Mouse (Mus musculus) gastrocnemius, adult 18-20 months (tissue): ENCODE results near the gene Taf12. TPM values are rescaled to one million over a fixed set of nuclear protein-coding genes. Genes with fewer than 3 reads are reported as not detected.
A peak's percentile ranks its signal among the peaks of the same experiment; 100 is the strongest.

Source experiments
- DNase-seq: peaks from one replicate; pipeline ENCODE4 v3.0.0; 2021; ENCODE audit warnings: low spot score
- long read RNA-seq, 2 experiments: library from polyadenylated mRNA; stranded (forward); transcript quantifications; one replicate each; pipeline ENCODE4 v2.0.0; 2021
- total RNA-seq, 2 experiments: library from RNA; stranded (reverse); gene quantifications; 2 replicates each; pipeline ENCODE4 v1.2.3; 2021

Taf12 gene
- 10 to 100 TPM; 34.4 to 37.3 TPM for total RNA-seq
- long read RNA-seq, experiment 1, transcript Taf12-202 (7 exons, 777 nt): major isoform, 28 of 68 reads
- long read RNA-seq, experiment 1, partial matches to known transcripts: 0 of 68 reads
- long read RNA-seq, experiment 1, other reads (novel, unspliced or antisense): 36 of 68 reads
- long read RNA-seq, experiment 2, transcript Taf12-201 (6 exons, 3,787 nt): minor isoform, 5 of 79 reads
- long read RNA-seq, experiment 2, transcript Taf12-202 (7 exons, 777 nt): major isoform, 42 of 79 reads
- long read RNA-seq, experiment 2, partial matches to known transcripts: 0 of 79 reads
- long read RNA-seq, experiment 2, other reads (novel, unspliced or antisense): 32 of 79 reads

GRCm38 (mm10) chr4:132274156-132274862, at the start of gene Taf12:
Taf12 (plus strand) TSS chr4:132274375.
- peak; percentile 91 for DNase-seq

GRCm38 (mm10) chr4:132230422-132230821, 43.8 kb upstream of the Taf12 start:
- DNase-seq: no peak

- DNase-seq: no peak
Observed at GRCm38 (mm10) chr4:132234710-132235109, 39.5 kb upstream of the Taf12 start.

DNA sequence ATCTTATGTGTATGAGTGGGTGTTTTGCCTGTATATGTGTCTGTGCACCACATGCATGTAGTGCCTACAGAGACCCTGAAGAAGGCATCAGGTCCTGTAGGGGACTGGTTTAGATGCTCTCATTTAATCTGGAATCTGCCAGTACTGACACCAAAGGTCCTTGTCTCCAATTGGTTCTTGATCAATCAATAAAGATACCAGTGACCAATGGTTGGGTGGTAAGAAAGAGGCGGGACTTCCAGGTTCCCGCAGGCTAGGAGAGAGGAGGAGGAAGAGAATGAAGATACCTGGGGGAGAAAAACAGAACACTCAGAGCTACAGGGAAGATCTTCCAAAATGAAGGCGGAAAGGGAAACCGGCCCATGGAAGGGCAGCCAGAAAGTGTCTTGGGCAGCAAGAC, 35.8 kb upstream of the Taf12 start:
- no peak for DNase-seq

DNA sequence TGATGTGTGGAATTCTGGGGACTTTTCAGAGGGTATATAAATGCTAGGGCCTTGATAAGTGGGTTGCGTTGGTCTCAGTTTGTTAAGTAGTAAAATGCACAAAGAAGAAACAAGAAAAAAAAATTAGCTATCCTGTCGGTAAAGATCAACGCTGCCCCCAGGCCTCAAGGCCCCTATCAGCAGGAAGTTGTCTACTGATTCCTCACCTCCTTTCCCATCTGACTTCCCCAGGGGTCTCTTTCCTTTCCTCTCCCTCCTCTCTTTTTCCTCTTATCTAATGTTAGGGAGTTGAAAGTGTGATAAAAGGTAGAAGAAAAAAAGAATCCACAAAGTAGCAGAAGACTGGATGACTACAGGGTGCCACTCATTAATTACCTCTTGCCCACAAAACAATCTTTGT, 33.8 kb upstream of the Taf12 start:
- DNase-seq: no peak

DNA sequence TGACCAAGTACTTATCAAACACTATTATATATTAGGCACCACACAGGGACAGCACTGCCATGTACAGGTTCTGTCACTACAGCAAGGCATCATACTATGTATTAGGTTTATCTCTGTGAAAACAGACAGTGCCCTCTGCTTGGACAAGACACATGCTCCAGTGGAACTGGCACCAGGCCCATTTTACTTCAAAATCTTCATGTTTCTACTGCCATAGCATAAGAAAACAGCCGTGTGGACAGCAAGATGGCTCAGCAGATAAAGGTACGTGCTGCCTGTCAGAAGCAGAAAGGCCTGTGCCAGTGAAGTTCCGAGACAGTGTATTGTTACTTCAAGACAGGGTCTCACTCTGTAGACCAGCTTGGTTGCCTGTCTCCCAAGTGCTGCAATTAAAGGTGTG, 33.0 kb upstream of the Taf12 start:
- DNase-seq: no peak

- no peak for DNase-seq
Observed at GRCm38 (mm10) chr4:132245643-132246042, 28.5 kb upstream of the Taf12 start.

- DNase-seq: no peak
Observed at GRCm38 (mm10) chr4:132247451-132247997, 26.7 kb upstream of the Taf12 start.

DNA sequence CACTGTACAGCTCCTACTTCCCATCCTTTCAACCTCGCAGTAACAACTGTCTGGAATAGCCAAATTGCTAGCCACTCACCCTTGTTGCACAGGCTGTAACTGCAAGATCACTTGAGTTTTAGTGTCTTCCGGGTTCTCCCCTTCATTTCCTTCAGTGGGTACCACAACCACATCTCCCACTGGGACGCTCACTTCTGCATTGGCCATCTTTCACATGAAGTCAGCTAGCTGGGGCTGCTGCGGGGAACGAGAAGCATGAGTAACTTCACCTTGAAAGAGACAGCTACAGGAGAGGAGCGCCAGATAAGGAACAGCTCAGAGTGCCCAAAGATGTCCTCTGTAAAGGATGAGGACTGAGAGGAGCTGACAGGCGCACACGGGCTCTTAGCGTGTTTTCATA, 22.6 kb upstream of the Taf12 start:
- no peak for DNase-seq

GRCm38 (mm10) chr4:132253128-132253527, 21.0 kb upstream of the Taf12 start:
- DNase-seq: no peak

DNA sequence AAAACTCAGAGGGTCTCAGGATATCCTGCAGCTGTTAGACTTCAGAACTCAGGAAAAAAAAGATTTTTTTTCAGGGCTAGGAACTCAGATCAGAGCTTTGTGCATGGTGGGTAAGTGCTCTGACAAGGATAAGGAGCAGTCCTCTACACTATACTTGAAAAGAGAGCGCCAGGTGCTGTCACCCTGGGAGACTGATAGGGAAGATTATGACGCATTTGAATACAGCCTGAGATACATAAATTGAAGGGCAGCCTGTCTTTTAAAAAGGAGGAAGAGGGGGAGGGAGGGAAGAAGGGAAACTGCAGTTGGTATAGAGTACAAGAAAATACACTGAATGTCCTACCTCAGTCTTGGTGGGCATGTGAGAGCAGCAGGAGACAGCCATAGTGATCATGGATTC, 20.6 kb upstream of the Taf12 start:
- DNase-seq: no peak

- DNase-seq: no peak
Observed at GRCm38 (mm10) chr4:132254986-132255385, 19.2 kb upstream of the Taf12 start.

DNA sequence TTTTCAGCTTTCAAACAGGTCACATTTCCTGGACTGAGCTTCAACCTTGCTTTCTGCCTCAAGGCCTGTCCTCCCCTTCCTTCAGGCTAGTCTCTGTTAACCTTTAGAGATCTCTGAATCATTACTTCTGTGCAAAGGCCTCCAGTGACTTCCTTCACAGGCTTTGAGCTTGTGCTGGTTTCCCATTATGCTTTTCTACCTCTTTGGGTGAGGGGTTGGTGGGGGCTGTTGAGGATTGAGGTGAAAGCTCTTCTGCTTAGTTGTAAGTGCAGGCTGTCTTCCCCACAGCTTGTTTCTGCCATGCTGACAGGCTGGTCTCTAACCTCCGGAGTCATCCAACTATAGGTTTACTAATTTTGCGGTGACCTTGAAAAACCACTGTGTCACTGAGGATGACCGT, 17.8 kb upstream of the Taf12 start:
- DNase-seq: no peak

- peak; percentile 25 for DNase-seq
Observed at GRCm38 (mm10) chr4:132259248-132259647, 14.9 kb upstream of the Taf12 start.

GRCm38 (mm10) chr4:132260404-132261379, 13.5 kb upstream of the Taf12 start:
- peak; percentile 28 for DNase-seq

GRCm38 (mm10) chr4:132261514-132262357, 12.4 kb upstream of the Taf12 start, which contains the start of gene Gmeb1:
Gmeb1 (minus strand) TSS chr4:132261602.
- DNase-seq: peak; percentile 68

DNA sequence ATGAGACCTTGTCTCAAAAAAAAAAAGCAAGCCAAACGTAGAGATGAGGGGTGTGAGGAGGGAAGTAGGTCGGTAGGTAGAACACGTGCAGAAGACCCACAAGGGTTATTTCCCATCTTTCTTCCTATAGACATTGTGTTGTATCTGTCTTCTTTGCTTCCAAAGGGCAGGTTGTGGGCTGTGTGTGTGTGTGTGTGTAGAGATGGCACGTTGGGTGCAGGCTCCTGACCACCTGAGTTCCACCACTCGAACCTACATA, 11.9 kb upstream of the Taf12 start:
- DNase-seq: no peak

- DNase-seq: no peak
Observed at GRCm38 (mm10) chr4:132263313-132263712, 10.9 kb upstream of the Taf12 start.

DNA sequence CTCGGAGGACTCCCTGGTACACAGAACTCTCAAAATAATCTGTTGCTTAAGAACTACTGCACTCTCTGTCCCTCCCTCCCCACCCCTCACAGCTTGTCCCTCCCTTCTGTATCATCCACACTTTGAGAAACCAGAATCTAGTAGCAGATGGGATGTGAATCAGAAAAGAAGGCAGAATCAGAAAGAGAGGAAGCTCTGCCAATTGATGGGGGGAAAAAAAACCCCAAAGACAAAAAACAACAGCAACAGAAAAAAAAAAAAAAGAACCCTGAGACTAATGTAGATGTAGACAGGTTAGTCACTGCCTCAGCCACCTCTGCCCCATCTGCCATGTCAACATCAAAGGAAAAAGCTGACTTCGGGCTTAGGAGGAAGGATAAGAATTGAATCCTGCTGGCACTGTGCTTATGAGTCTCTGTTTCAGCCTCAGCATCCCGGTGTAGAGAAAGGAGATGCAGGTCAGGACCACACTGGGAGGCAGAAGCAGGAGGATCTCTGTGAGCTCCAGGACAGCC, 7.3 kb upstream of the Taf12 start:
- no peak for DNase-seq

- DNase-seq: no peak
Observed at GRCm38 (mm10) chr4:132268871-132269739, 5.1 kb upstream of the Taf12 start.
